Mouse (Mus musculus) ovary, adult 18-20 months (tissue): ENCODE data around the gene Ppm1n.

Experiments used
- DNase-seq: peaks from one replicate; pipeline ENCODE4 v3.0.0; 2022; ENCODE audit warnings: low spot score, mixed read lengths

Ppm1n gene

DNA sequence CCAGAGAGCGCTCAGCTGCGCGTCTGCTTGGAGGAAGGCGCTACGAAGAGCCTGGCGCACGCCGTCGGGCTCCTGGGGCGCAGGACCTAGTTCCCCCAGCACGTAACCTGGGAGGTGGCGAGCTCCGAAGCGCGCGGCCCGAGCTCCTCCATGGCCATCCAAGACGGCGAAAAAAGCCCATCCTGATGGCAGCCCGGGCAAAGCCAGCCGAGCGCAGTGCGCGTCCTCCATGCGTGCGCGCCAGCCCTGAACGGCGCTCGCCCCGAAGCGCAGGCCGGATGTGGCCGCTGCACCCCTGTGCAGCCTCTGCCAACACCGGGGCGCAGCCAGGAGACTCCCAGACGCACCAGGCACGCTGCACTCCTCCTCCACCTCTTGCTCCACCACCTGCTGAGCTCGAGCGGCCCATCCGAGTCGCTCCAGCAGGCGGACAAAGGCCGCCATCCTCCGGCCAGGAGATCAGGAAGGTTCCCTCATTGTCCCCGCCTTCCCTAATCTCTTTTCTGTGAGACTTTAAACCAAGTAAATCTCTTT lies at the start of gene Ppm1n:
Gene Ppm1n (minus strand): TSS at position 484 of the 534 bp plus-strand sequence.
- no peak for DNase-seq

GRCm38 (mm10) chr7:19328425-19328824 lies 48.6 kb upstream of the Ppm1n start:
- no peak for DNase-seq

DNA sequence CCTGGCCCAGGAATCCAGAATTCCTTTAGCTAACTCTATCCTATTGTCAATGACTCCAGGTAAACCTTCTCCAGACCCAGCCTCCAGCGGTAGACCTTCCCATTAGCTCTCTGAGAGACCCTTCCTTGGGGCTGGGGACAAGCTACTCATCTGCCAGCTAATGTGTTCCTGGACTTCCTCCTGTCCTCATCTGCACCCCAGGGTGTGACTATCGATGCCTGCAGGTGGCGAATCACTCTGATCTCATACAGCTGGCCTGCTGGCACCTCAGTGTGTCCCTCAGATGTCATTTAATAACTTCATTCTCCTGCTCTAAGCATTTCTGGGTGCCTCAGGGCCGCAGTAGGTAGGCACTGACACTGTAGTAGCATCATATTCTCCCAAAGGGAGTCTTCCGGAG lies 47.9 kb upstream of the Ppm1n start:
- no peak for DNase-seq

GRCm38 (mm10) chr7:19327128-19327527 lies 47.3 kb upstream of the Ppm1n start:
- peak; percentile 77 for DNase-seq

- DNase-seq, result peak; percentile 79
These were observed 46.5 kb upstream of the Ppm1n start for GRCm38 (mm10) chr7:19326359-19326758.

DNA sequence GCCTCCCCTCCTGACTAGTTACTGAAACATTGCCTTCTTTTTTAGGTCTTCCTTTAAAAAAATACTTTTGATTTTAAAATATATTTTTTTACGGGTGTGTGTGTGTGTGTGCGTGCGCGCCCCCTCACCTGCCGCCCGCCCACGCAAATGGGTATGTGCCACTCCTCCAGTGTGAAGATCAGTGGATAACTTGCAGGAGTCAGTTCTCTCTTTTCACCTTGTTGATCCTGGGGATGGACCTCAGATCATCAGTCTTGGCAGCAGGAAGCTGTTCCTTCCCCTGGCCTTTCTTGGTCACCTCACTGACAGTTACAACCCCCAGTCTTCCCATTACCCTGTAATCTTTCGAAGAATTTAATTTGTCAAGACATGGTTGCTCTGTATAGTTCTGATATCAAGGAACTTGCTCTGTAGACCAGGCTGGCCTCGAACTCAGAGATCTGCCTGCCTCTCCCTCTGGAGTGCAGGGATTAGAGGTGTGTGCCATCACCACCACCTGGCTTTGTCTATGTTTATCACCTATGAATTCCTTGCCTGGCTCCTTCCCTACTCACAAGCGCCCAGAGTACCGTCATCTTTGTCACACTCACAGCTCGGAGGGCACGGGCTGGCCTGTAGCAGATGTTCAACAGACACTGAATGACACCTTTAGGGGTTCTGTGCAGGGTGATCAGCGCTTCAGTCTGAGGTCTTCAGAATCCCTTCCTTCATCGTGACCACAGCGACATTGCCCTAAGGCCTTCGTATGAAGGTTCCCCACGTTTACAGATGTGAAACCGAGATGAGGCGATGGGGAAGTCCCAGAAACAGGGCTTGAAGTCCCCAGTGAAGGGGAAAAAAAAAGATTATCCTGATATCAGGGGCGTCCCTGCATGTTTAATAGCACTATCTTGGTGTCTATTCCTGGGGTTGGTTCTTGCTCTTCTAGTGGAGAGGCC lies 45.7 kb upstream of the Ppm1n start:
- no peak for DNase-seq

GRCm38 (mm10) chr7:19324221-19324620 lies 44.4 kb upstream of the Ppm1n start:
- DNase-seq, result no peak

DNA sequence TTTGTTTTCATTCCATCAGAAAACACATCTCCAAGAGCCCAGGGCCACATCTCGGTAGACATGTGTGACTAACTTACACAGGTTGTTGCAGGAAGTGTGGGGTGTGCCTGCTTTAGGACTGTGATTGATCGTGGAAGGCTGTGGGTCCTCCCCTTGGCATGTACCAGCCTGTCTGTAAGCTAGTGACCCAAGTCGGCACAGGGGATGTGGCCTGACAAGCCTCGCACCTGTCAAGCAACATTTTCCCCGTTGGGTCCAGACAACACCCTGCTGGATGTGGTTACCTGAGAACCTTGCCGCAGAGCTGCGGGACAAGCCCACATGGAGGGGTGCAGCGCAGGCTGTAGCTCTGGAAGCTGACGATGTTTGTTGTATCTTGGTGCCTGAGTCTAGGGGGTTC lies 42.6 kb upstream of the Ppm1n start:
- DNase-seq, result no peak

DNA sequence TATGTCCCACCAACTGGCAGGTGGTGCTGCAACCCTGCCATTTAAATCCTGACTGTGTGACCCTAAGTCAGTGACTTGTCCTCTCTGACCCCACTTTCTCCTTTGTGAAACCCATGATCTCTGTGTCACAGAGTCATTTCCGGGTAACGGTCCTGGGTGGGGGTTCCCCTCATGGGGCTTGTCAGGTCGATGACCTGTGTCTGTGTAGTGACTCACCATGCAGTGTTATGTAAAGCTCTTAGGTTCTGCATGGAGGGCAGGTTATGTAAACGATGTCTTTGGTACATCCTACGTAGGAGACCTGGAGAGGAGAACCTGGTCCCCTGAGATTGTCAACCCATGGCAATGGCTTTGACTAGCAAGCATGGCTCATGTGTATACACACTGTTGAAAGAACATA lies 41.6 kb upstream of the Ppm1n start:
- no peak for DNase-seq

DNA sequence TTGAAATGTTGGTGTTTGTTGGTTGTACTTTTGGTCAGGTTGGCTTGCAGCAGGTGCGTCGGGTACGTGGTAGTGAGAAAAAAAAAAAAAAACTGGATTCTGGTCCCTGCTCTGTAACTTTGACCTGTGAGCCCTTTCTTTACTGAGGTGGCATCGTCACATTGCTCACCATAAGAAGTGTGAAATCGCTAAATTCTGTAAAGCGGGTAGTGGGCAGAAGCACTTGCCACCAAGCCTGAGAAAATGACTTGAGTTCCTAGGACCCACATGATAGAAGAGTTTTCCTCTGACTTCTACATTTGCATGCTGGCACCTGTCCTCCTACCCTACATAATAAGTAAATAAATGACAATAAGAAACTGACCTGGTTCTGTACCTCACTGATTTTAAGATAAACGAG lies 40.8 kb upstream of the Ppm1n start:
- DNase-seq, result no peak

DNA sequence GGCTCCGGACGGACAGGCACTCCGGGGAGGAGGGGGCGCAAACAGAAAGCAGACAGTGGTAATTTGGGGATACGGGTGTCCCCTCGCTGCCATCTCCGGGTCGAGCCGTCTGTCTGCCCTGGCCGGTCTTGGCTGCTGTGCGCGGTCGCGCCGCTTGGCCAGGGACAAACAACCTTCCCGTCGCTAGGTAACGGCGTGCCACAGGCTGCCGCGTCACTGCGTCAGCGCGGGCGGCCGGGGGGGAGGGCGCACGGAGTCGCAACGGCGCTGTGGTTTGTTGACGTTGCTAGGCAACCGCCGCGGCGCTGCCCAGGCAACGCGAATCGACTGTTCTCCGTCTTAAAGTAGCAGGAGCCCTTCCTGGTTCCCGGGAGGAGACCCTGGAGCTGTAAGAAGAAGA lies 40.0 kb upstream of the Ppm1n start:
- DNase-seq, result peak; percentile 93

- DNase-seq, result no peak
These were observed 39.6 kb upstream of the Ppm1n start for GRCm38 (mm10) chr7:19319458-19319857.

DNA sequence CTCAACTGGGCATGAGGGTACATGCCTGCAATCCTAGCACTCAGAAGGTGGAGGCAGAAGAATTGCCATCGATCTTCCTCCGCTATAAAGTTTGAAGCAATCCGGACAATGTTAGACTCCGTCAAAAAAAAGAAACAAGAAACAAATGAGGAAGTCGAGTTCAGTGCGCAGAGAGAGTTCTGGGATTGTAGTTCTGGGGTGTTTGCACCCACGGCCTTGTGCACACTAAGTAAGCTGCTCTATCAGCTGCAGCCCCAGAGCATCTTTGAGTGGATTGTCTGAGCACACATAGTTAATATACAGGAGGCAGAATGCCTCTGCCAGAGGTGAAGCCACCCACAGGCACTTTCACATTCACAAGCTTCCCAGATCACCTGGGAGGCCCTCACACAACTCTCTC lies 38.8 kb upstream of the Ppm1n start:
- no peak for DNase-seq

DNA sequence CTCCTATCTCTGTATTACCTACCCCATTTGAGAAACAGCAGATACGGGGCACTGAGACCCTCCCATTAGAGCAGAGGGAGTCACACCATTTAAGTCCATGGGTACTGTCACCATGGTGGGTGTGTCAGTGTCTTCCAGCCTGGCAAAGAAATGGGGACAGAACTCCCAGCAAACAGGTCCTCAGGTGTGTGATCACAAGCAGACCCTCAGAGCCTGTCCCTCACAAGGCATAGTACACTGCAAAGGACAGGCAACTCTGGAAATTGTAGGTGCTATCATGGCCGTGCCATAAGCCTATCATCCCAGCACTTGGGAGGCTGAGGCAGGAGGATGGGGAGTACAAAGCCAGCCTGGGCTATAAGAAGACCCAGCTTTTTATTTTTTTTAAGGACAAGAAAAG lies 38.3 kb upstream of the Ppm1n start:
- no peak for DNase-seq

DNA sequence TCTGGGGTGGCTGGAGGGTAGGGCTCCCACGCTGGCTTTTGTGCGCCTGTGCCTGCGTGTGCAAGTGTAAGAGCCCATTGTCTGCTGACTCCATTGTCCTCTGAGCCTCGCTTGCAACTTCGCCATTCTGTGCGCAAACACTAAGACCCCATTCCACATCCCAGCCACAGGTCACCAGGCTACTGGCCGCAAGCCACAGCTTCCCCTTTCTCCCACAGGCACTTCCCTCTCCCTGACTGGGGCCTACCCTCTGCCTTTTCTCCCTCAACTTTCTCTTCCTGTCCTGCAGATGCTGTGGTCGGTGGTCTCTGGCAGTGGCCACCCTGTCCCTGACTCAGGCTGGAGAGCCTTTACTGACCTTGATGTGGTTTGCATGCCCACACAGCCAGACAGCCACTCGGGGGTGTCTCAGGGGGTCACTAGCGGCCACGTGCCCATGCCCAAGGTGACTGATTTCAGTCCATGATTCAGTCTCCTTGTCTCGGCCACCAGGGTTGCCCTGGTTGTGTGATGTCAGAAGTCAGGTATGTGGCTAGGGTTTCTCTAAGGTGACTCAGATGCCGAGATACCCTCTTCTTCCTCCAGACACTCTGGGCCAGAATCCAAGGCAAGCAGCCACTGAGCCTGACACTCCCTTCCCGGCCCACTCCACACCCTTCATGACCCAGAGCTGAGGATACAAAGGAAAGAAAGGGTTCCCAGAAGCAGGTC lies 36.7 kb upstream of the Ppm1n start:
- no peak for DNase-seq

GRCm38 (mm10) chr7:19314033-19314432 lies 34.2 kb upstream of the Ppm1n start:
- no peak for DNase-seq

GRCm38 (mm10) chr7:19311991-19312390 lies 32.1 kb upstream of the Ppm1n start:
- no peak for DNase-seq

DNA sequence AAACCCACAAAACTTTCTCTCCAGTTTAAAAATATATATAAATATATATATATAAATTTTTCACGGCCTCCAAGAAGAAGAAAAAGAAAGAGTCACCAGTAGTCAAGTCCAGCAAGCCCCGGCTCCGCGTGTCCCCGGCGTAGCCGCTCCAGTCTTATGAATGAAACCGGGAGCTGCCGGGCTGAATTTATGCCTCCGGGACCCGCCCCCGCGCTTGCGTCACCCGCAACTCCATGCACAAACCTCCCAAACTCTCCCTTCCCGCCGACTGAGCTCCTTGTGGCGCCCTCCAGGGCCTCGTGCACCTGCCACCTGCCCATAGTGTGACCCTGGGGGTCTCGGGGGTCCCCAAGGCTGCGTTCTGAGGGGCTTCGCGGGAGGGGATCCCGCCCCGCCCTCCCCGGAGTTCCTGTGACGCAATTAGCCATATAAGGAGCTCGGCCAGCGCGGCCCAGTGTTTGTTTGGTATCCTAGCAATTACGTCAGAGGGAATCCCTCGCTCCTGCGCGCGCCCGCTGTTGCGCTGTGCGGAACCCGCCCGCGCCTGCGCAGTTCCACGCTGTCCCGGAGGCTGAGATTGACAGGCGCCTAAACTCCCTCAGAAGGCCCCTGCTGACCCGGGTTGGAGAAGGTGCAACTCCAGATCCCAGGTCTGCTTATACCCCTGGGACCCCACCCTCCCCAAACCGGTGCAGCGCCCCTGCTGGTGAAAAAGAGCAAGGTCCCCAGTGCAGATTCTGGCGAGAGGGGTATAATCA lies 30.2 kb upstream of the Ppm1n start, which contains the start of gene Fosb:
Gene Fosb (minus strand): TSS at position 168 of the 758 bp plus-strand sequence.
- DNase-seq, result peak; percentile 88

DNA sequence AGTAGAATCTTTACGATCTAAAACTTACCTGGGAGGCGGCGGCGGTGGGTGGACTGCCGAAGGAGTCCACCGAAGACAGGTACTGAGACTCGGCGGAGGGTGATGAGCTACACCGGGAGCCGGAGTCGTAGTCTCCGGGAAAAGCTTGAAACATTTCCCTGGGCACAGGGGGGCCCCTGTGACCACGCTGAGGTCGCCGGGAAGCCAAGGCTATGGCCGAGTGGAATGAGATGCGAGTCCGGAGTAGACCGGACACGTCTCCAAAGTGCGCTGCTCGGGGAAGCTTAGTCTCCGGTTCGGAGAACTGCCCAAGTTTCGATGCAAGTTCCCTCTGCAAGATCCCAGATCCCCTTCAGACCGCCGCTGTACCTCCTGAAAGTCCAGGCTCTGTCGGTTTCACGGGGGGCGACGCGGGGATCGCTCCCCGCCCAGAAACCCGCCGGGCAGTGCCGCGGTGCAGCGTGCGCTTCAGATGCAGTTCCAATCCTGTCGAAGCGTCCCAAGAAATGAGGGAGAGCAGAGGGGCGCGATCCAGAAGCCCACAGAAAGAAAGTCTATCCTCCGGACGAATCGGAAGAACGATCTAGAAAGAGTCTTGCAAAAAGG lies 29.5 kb upstream of the Ppm1n start:
- no peak for DNase-seq

DNA sequence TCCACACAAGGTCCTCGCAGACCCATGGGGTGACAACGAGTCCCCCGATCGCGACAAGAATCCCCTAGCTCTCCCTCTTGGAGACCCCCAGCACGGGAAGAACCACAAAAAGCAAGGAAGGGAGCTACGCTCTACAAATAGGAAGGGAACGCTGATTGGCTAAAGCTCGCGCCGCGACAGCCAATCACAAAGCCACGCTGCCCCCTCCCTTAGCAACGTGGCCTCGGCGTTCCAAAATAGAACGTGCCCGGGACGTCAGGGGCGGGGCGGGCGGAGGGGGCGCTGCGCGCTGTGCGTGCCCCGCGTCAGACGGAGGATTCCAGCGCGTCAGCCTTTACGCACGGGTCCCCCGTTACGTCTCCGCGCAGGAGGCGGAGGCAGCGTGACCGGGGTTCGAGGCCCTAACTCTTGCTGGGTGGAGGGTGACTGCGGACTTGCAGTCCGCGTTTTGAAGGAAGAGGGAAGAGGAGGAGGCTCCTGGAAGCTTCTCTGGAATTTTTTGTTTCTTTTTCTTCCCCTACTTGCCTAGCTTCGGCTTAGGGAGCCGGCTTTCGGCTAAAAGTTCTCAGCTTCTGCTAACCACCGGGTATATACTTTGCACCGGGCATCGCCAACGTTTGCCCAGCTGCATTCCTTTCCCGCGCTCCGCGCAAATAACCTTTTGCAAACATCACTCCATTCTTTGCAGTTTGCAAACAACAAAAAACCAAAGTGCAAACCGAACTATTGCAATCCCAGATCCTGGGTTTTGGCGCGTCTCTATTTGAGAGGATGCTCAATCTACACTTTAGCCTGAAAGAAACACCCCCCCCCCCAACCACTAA lies 28.8 kb upstream of the Ppm1n start:
- DNase-seq, result peak; percentile 91
